Mouse (Mus musculus): ENCODE results near the gene Elof1.
A peak's percentile ranks its signal among the peaks of the same experiment; 100 is the strongest.
"Not testable (repeated sequence)": the region's sequence is repeated elsewhere in the genome, so short reads cannot be mapped to it uniquely, and the experiment has no call there.

Gene Elof1

DNA sequence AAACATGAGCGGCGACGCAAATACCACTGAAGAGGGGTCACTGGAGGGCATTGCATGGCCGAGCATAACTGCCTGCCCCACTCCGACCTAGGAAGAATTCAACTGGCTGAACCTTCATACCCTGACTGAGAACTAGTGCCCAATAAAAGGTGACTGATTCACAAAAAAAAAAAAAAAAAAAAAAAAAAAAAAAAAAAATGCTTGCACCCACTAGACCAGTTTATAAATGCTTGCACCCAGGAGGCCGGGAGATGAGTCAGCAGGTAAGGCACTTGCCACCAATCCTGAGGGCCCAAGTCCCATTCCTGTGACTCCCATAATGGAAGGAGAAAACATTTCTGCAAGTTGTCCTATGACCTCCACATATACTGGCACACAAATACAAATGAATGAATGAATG is 24.2 kb downstream of the Elof1 start:
- no peak for DNase-seq (ENCODE audit: low spot score)

DNA sequence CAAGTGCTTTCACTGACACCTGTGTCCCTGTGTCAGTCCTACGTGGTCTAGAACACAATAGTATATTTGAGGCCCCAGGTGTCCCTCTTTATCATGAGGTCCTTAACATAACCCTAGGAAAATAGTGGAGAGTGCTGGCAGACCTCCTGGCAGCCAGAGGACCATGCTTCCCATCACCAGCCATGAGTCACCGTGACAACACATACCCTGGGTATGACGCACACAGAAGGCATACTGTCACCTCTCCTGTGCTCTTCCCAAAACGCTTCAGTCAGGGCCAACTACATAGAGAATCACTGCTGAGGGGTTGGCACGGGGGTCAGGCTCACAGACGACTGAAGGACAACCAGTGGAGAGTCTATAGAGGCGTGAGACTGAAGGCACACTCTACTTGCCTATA is 27.0 kb downstream of the Elof1 start:
- DNase-seq (ENCODE audit: low spot score), result no peak

DNA sequence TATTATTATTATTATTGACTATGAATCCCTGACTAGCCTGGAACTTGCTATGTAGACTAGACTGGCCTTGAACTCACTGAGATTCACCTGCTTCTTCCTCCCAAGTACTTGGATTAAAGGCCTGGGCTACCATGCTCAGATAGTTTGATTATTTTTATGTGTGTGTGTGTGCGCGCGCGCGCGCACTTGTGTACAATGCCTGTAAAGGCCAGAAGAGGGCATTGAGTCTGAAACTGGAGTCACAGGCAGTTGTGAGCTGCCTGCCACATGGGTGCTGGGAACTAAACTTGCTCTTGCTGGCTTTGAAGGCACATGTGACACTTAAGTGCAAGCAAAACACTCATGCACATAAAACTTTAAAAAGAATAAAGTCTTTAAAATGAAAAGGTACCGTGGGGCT is 27.7 kb downstream of the Elof1 start:
- DNase-seq (ENCODE audit: low spot score), result no peak

DNA sequence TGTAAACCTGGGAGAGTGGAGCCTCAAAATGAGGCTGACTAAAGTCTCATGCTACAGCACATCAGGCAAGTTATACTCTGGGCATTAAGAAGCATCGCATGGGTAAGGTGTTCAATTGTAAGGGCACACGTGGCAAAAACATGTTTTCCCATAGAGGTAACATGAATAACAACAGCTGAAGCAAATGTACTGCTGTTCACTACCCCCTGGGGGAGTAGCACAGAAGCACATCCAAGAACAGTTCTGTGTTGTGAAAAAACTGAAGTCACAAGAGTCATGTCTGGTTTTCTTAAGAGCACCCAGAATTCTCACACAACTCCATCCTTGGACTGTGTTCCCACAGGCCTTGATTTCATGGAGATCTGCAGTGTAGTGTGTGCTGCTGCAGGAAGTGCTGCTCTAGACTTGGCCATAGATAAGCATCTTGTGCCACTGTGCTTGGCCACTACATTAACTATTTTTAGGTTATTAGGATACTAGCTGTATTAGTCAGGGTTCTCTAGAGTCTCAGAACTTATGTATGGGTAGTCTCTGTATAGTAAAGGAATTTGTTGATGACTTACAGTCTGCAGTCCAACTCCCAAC is 29.8 kb downstream of the Elof1 start:
- DNase-seq (ENCODE audit: low spot score), result no peak

DNA sequence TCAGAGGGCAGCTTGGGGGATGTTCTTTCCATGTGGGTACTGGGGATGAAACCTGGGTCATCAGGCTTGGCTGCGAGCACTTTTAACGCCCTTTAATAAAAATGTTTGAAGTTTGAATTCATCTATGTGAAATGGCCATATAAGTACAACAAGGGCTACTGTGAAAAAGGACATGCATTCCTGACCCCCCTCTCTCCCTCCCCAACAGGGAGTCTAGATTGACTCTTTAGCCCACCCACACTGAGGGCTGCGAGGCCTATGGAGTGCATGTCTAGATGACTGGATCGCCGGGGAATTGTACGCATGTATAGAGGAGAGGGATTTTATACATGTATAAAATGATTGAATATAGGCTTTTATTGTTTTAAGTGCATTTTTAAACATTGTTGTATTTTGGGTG is 31.0 kb downstream of the Elof1 start:
- DNase-seq (ENCODE audit: low spot score), result no peak

DNA sequence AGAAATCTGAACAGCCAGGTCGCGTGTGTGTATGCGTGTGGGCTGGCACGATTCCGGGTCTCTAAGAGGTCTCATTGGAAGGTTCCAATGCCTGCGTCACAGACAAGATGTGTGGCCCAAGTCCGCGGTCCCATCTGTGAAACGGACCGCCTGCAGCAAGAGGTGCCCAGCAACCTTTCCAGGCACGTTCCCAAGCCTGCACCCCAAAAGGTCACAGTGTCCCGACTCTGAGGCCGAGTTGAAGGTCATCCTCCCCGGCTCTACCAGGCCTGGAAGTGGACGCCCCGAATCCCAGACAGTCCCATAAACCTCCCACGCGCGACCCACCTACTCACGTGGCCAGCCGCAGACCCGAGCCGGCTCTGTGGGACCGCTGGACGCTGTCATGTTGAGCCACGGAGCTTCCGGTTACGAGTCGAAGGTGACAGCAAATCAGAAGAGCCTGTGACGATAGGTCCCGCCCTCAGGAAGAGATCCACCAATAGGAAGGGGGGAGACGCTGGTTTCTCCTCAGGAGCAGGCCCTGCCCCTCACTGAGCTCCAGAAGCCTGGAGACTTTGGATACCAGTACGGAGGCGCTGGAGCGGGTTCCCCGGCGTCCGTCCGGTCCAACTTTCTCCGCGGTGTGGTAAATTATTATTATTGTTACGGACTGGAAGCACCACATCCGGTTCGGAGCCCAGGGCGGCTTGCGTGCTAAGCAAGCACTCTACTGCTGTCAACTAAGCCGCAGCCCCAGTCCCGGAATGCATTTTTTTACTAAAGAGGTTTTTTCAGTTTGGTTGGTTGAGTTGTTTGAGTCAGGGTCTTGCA is 31.7 kb downstream of the Elof1 start, which contains the start of gene Ecsit:
Gene Ecsit (minus strand): TSS at position 417 of the 813 bp plus-strand sequence.
- peak; percentile 95 for DNase-seq (ENCODE audit: low spot score)

DNA sequence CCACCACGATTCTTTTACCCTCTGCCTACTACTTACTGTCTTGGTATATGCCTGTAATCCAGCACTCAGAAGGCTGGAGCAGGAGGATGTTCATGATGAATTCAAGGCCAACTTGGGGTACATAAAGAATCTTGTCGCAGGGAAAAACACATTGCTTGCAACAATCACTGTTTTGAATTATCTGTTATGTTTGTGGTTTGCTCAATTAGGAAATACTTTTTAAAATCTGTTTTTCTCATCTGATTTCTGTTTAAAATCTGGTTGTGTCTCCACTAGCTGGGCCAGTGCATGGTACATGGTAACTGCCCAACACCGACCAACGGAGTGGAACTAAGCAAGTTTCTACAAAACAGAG is 32.3 kb downstream of the Elof1 start:
- no peak for DNase-seq (ENCODE audit: low spot score)

DNA sequence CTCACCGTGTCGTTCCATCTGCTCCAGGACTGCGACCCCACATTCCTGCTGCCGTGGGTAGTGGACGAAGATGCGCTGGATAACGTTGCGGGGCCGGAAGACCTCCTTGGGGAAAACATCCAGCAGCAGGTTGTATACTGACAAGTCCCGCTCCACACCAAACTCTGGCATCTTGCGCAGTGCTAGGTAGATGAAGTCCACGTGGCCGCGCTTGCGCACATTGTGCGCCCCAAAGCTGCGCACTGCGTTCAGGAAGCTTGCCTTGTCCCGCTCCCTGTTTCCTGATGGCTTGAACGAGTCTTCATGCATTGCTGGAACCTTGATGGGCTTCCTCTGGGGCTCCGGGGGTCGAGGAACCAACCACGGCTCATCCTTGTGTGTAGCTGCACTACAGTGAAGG is 40.7 kb downstream of the Elof1 start:
- DNase-seq (ENCODE audit: low spot score), result no peak

DNA sequence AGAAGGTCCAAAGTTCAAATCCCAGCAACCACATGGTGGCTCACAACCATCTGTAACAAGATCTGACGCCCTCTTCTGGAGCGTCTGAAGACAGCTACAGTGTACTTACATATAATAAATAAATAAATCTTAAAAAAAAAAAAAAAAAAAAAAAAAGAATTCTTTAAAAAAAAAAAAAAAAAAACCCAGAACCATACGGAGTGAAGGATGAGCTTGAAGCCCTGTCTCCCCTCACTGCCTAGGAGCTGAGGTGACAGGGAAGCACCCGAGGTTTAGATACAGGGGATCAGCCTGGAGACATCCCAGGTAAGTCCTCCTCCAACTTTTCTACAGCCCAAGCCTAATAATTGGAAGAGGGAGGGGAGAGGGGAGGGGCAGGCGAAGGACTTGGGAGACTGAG is 41.2 kb downstream of the Elof1 start:
- not testable (repeated sequence) for DNase-seq (ENCODE audit: low spot score)

DNA sequence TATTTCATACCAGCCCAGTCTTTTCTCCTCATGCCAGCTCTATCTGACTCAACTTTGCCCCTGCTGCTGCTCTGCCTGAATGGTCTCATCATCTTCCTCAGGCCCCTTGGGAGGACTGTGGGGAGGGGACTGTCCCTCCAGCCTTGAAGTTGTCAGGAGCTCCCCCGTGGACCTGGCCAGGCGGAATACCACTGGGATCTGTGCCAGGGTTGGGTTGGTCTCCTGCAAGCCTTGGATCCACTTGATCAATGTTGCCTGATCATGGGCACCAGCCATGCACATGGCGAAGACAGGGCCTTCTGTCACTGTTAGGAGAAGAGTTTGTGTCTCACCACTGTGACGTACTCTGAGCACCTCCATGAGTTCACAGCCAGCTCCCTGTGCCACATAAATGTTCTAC is 44.7 kb downstream of the Elof1 start:
- no peak for DNase-seq (ENCODE audit: low spot score)

DNA sequence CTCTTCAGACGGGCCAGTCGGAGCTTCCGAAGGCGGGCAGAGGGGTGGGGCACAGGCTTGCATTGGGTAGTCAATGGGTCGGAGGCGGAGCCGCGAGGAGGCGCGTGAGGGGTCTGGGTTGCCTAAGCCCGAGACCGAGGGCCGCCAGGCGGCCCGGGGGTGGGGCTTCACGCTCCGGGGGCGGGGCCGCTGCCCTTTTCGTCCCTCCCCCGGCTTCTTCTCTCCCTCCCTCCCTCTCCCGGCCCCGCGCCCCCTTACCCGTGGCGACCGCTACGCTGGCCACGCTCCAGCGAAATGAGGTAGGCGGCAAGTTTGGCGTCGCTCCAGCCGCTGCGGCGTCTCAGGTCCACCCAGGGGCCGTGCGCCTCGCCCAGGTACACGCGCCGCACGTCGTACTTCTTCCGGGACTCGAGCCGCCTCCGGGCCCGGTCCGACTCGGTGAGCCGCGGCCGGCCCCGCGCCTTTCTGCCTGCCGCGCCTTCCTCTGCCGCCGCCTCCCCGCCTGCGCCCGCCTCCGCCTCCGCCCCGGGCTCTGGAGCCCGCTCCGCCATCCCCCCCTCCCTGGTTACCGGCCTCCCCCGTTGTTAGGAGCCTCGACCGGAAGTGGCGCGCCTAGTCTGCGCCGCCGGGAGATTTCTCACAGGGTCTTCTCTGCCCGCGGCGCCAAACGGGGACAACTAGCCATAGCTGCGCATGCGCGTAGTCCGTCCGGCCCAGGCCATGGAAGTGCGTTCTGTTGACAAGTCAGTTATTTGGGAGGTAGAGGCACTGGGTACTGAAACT is 46.0 kb downstream of the Elof1 start, which contains the start of the genes Gm49318 and Zfp653:
Gene Gm49318 (minus strand): TSS at position 469 of the 783 bp plus-strand sequence.
Gene Zfp653 (minus strand): TSS at position 586 of the 783 bp plus-strand sequence.
- peak; percentile 97 for DNase-seq (ENCODE audit: low spot score)

DNA sequence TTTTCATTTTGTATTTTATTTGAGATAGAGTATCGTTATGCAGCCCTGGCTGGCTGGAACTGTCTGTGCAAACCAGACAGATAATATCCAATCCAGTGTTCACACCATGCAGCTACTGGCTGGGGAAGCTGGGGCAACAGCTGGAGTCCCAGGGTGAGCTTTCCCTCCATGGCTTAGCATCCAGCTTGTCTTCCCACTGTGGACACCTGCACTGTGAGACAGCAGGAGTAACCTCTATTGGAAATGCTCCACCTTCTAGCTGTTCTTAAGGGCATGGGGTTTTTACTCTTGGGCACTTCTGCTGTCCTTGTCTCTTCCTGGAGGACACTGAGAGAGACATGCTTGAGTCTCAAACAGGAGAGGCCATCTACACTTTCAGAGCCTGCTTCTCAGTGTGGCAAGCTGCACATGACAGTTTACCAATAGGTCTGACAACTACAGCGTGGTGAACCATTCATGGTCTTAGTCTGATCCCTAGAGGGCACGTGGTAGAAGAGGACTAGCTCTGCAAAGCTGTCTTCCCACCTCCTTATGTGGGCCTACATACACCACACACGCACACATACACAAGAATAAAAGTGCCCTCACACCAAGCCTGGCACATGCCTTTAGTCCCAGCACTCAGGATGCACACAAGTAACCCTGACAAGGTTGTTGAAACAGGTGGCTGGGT is 47.0 kb downstream of the Elof1 start:
- no peak for DNase-seq (ENCODE audit: low spot score)

DNA sequence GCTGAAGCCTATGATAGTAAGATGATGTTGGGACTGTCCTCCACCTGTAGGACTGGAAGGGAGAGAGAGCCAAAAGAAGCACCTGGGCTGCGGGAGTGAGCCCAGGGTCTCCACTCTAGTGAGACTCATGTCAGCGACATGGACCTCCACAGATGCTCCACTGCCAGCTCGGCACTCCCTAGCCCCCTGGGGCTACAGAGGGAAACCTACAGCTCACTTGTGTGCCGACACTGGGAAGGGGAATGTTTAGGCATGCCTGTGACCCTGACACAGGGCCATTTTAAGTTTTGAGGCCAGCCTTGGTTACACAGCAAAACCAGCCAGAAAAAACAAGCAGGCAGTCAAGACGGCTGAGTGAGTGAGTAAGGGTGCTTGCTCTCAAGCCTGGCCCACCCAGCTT is 49.8 kb downstream of the Elof1 start:
- no peak for DNase-seq (ENCODE audit: low spot score)

DNA sequence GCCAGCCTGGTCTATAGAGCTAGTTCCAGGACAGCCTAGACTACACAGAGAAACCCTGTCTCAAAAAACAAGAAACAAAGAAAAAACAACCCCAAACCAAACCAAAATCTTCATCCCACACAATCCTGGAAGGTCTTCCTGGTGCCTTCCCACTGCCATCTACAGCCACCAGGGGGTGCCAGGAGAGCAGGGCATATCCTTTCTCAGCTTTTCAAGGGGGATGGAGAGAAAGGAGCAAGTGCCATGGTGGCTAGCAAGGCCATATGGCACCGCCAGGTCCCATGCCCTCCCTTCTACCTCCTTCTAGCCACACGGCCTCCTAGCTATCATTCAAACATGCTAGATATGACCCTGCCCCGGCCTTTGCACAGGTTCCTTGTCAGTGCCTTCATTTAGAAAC is 50.5 kb downstream of the Elof1 start:
- no peak for DNase-seq (ENCODE audit: low spot score)

DNA sequence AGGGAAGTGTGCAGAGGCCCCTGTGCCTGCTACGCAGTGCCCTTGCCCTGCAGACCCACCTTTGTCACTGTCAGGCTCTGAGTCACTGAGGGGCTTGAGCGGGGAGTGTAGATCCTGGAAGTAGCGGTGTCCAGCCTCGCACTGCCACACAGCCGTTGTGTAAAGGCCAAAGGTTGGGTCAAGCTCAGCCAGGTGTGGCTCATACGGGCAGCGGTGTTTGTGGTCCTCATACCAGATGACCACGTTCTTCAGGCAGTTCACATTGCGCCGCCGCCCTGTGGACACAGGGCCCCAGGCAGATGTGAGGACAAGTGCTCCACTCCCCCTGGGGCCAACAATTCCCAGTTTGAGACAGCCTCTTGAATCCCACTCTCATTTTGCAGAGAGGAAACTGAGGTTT is 51.3 kb downstream of the Elof1 start:
- DNase-seq (ENCODE audit: low spot score), result no peak

DNA sequence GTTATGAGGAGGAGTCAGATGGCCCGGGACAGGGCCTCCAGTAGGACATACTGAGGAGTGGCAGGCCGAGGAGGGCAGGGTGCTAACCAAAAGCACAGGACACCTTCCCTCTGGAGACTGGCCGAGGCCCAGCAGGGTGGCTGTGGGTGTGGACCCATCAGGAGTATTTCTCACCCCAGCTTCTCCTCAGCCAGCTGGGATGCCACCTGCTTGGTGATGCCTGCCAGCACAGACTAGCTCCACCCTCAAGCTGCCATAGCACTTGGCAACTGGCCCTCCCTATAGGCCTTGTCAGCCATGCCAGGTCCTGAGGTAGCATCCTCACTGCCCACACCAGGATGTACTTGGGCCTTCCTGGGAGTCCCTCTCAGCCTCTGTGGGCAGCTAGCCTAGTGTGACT is 52.6 kb downstream of the Elof1 start:
- DNase-seq (ENCODE audit: low spot score), result no peak

Measured in testis, postnatal 14 days (tissue).